Mouse (Mus musculus) mouse embryonic stem cell (cell line): Measurements from ENCODE around the gene Spata6.

ENCODE experiments used
- in situ Hi-C, 2 experiments: fragments of 300-500 bp; cut with MboI; formaldehyde crosslinking; loops; 1 replicate in 1 of 2; 3 replicates in 1 of 2; pipeline ENCODE4 v1.14.3; 2019 to 2020; ENCODE audit warnings: low sequenced_read_pairs in 2 of 2, low pct_unique_long_range_greater_than_20kb in 1 of 2, mixed read lengths in 1 of 2; ENCODE audit not compliant: unreplicated experiment in 1 of 2

Spata6 gene

GRCm38 (mm10) chr4:111719776-111720661 is at the start of gene Spata6:
Spata6 (plus strand) TSS chr4:111719984.
- in situ Hi-C loops = no loop called here

- in situ Hi-C loops = no loop called here
These were observed 49.0 kb upstream of the Spata6 start for GRCm38 (mm10) chr4:111670566-111671421.

- in situ Hi-C loops = no loop called here
These were observed 48.3 kb upstream of the Spata6 start for GRCm38 (mm10) chr4:111671440-111671839.

- in situ Hi-C loops = no loop called here
These were observed 45.9 kb upstream of the Spata6 start for GRCm38 (mm10) chr4:111673904-111674303.

GRCm38 (mm10) chr4:111681926-111682325 is 37.9 kb upstream of the Spata6 start:
- in situ Hi-C loops = no loop called here

GRCm38 (mm10) chr4:111682793-111683192 is 37.0 kb upstream of the Spata6 start:
- in situ Hi-C loops = no loop called here

GRCm38 (mm10) chr4:111683843-111684242 is 35.9 kb upstream of the Spata6 start:
- in situ Hi-C loops = no loop called here

- in situ Hi-C loops = no loop called here
These were observed 33.8 kb upstream of the Spata6 start for GRCm38 (mm10) chr4:111685951-111686350.

- in situ Hi-C loops = no loop called here
These were observed 32.8 kb upstream of the Spata6 start for GRCm38 (mm10) chr4:111686951-111687350.

- in situ Hi-C loops = no loop called here
These were observed 32.2 kb upstream of the Spata6 start for GRCm38 (mm10) chr4:111687613-111688012.

- in situ Hi-C loops = no loop called here
These were observed 28.7 kb upstream of the Spata6 start for GRCm38 (mm10) chr4:111691057-111691543.

GRCm38 (mm10) chr4:111701381-111701780 is 18.4 kb upstream of the Spata6 start:
- in situ Hi-C loops = no loop called here

- in situ Hi-C loops = no loop called here
These were observed 15.7 kb upstream of the Spata6 start for GRCm38 (mm10) chr4:111704126-111704525.

- in situ Hi-C loops = no loop called here
These were observed 14.8 kb upstream of the Spata6 start for GRCm38 (mm10) chr4:111704975-111705374.

GRCm38 (mm10) chr4:111719296-111719695 is 488 bp upstream of the Spata6 start:
- in situ Hi-C loops = no loop called here

GRCm38 (mm10) chr4:111720662-111721003 is 849 bp downstream of the Spata6 start:
- in situ Hi-C loops = no loop called here

GRCm38 (mm10) chr4:111721121-111721840 is 1.5 kb downstream of the Spata6 start:
- in situ Hi-C loops = no loop called here

GRCm38 (mm10) chr4:111737551-111737950 is 17.8 kb downstream of the Spata6 start:
- in situ Hi-C loops = no loop called here

- in situ Hi-C loops = no loop called here
These were observed 60.7 kb downstream of the Spata6 start for GRCm38 (mm10) chr4:111780533-111780932.
